Mouse (Mus musculus): ENCODE results near the gene Nedd9.

The Nedd9 gene

GRCm38 (mm10) chr13:41486606-41487408 lies at the start of gene Nedd9:
TSS of gene Nedd9 (minus strand) at chr13:41487362.
- no peak for DNase-seq (ENCODE audit: extremely low spot score, low read depth, low spot score)

GRCm38 (mm10) chr13:41532625-41533024 lies 45.5 kb upstream of the Nedd9 start:
- no peak for DNase-seq (ENCODE audit: extremely low spot score, low read depth, low spot score)

GRCm38 (mm10) chr13:41530326-41530725 lies 43.2 kb upstream of the Nedd9 start:
- no peak for DNase-seq (ENCODE audit: extremely low spot score, low read depth, low spot score)

- no peak for DNase-seq (ENCODE audit: extremely low spot score, low read depth, low spot score)
Observed at GRCm38 (mm10) chr13:41524208-41524607, 37.0 kb upstream of the Nedd9 start.

GRCm38 (mm10) chr13:41521296-41521695 lies 34.1 kb upstream of the Nedd9 start:
- no peak for DNase-seq (ENCODE audit: extremely low spot score, low read depth, low spot score)

GRCm38 (mm10) chr13:41520549-41521161 lies 33.5 kb upstream of the Nedd9 start:
- no peak for DNase-seq (ENCODE audit: extremely low spot score, low read depth, low spot score)

- no peak for DNase-seq (ENCODE audit: extremely low spot score, low read depth, low spot score)
Observed at GRCm38 (mm10) chr13:41519792-41520191, 32.6 kb upstream of the Nedd9 start.

GRCm38 (mm10) chr13:41517193-41517592 lies 30.0 kb upstream of the Nedd9 start:
- DNase-seq (ENCODE audit: extremely low spot score, low read depth, low spot score) = no peak

GRCm38 (mm10) chr13:41515749-41516148 lies 28.6 kb upstream of the Nedd9 start:
- no peak for DNase-seq (ENCODE audit: extremely low spot score, low read depth, low spot score)

GRCm38 (mm10) chr13:41514918-41515317 lies 27.8 kb upstream of the Nedd9 start:
- no peak for DNase-seq (ENCODE audit: extremely low spot score, low read depth, low spot score)

- no peak for DNase-seq (ENCODE audit: extremely low spot score, low read depth, low spot score)
Observed at GRCm38 (mm10) chr13:41513456-41513855, 26.3 kb upstream of the Nedd9 start.

- no peak for DNase-seq (ENCODE audit: extremely low spot score, low read depth, low spot score)
Observed at GRCm38 (mm10) chr13:41512243-41512642, 25.1 kb upstream of the Nedd9 start.

GRCm38 (mm10) chr13:41510631-41511419 lies 23.7 kb upstream of the Nedd9 start:
- DNase-seq (ENCODE audit: extremely low spot score, low read depth, low spot score) = no peak

GRCm38 (mm10) chr13:41505594-41505993 lies 18.4 kb upstream of the Nedd9 start:
- no peak for DNase-seq (ENCODE audit: extremely low spot score, low read depth, low spot score)

GRCm38 (mm10) chr13:41504997-41505396 lies 17.8 kb upstream of the Nedd9 start:
- no peak for DNase-seq (ENCODE audit: extremely low spot score, low read depth, low spot score)

- no peak for DNase-seq (ENCODE audit: extremely low spot score, low read depth, low spot score)
Observed at GRCm38 (mm10) chr13:41504448-41504847, 17.3 kb upstream of the Nedd9 start.

- DNase-seq (ENCODE audit: extremely low spot score, low read depth, low spot score) = no peak
Observed at GRCm38 (mm10) chr13:41502917-41503301, 15.7 kb upstream of the Nedd9 start.

- no peak for DNase-seq (ENCODE audit: extremely low spot score, low read depth, low spot score)
Observed at GRCm38 (mm10) chr13:41502136-41502916, 15.2 kb upstream of the Nedd9 start.

GRCm38 (mm10) chr13:41500793-41501192 lies 13.6 kb upstream of the Nedd9 start:
- no peak for DNase-seq (ENCODE audit: extremely low spot score, low read depth, low spot score)

GRCm38 (mm10) chr13:41498611-41499121 lies 11.5 kb upstream of the Nedd9 start:
- no peak for DNase-seq (ENCODE audit: extremely low spot score, low read depth, low spot score)

GRCm38 (mm10) chr13:41494681-41495080 lies 7.5 kb upstream of the Nedd9 start:
- no peak for DNase-seq (ENCODE audit: extremely low spot score, low read depth, low spot score)

Measured in hindlimb bud, embryonic 11.5 days (tissue).